Mouse (Mus musculus) adrenal gland, adult 18-20 months (tissue): ENCODE data around the gene Trnp1. TPM values are rescaled to one million over a fixed set of nuclear protein-coding genes. Genes with fewer than 3 reads are reported as not detected.
A peak's percentile ranks its signal among the peaks of the same experiment; 100 is the strongest.

Experiments used
- DNase-seq, 2 experiments: peaks; one replicate each; pipeline ENCODE4 v3.0.0; 2021 to 2022; ENCODE audit warnings: low spot score in 2 of 2
- total RNA-seq, 2 experiments: library from RNA; stranded (reverse); gene quantifications; 1 replicate in 1 of 2; 2 replicates in 1 of 2; pipeline ENCODE4 v1.2.3; 2021

Gene Trnp1
- total RNA-seq, 2 experiments from 2014 or later: 4.4 to 5.3 TPM

DNA sequence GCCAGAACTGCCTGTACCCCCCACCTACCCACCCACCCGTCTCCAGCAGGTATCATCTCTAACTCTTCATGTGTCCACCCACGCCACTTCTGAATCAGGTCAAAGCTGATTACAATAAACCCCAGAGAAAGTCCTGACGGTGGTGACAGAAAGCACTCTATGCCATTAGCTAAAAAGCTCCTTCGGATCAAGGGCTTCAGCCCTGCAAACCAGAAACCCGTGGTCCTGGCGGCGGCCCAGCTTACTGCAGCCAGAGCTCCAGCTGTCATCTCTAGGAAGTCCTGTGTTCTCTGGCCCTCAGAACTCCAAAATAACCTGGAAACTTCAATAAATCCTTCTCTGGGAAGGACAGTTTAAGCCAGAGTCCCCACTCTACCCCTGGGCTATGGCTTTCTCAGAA lies 2.6 kb downstream of the Trnp1 start:
- no peak for DNase-seq

DNA sequence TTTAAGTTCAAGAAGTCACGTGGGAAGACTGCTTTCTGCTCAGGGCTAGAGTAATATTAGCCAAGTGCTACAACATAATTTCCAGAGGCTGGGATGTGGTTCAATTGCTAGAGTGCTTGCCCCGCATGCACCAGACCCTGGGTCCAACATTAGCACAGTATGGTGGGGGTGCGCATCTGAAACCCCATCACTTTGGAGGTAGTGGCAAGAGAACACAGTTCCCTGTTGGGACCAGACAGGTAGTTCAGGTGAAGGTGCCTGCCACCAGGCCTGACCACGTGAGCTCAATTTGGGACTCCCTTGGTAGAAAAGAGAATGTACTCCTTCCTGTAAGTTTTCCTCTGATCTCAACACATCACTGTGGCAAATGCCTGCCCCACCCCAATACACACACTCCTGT lies 3.5 kb downstream of the Trnp1 start:
- no peak for DNase-seq

DNA sequence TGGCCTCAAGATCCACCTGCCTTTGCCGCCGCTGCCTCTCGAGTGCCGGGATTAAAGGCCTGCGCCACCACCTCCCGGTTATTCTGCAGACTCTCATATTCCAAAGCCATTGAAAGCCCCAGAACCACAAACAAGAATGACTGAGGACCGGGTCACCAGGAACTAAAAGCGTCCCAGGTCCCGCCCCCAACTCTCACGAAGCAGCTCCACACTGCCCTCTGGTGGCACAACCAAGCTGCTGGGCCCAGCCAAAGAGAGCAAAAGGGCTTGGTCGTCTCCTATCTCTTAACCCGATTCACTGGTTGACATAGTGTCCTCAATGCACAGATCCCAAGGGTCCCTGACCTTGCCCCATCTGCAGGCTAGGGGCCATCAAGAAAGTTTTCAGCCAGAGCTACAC lies 3.9 kb downstream of the Trnp1 start:
- peak; percentile 96 for DNase-seq

DNA sequence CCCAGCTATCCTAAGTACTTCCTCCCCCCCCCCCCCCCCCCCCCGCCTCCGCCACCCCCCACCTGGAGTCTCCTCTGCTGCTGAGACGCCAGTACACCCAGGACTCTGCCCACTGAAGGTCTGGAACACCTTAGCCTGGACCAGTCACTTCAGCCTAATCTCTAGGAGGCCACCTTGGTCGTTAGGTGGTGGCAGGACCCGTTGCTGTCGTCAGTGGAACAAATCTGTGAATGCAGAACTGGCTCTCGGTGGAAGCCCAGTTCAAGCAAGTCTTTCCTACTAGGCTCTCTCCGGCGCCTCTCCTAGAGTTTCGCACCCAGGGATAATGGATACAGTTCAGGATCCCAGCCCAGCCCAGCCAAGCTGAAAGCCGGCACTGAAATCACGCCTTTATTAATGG lies 4.5 kb downstream of the Trnp1 start:
- DNase-seq: no peak

DNA sequence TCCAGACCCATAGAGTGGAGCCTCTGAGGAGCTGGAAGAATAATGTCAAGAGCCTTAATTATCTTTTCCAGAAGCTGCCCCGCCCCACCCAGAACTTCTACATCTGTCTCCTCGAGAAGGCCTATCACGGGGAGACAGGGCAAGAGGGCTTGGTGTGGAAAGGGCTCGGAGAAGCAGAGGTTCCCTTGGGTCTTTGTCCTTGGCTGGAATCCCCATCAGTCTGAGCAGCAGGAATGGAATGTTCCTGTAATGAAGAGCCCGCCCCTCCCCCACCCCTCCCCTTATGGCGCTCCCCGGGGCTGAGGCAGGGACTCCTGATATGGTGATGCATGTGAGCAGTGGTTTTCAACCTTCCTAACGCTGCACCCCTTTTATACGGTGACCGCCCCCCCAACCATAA lies 6.5 kb downstream of the Trnp1 start:
- no peak for DNase-seq

DNA sequence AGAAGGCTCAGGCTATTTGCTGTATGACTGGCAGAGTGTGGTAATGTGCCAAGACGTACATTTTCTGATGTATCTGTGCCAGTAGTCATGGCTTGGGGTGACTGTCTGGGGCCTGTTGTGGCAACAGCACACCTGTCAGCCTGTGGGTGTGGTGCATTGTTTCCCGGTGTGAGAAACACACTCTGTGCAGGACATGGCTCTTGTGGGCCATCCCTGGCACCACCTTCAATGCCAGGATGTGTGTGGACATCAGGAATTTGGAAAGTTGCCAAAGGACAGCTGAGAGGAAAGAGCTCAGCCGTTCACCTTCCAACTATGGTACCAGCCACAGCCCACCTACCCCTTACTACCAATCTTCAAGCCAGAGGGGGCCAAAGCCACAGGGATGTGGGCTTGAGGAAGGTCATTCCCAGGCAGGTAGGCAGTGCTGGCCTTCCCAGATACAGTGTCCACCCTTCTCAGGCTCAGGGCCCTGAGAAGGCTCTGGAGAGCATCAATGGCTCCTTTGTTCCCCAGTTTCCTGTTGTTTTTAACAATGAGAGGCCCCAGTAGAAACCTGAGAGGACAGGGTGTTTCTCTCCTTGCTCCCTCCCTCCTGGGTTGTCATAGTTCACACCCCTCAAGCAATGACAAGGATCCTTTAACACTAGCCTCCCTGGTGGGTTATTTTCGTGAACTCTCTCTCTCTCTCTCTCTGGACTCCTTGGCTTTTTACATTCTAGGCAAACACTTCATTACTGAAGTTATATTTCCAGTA lies 8.7 kb downstream of the Trnp1 start:
- no peak for DNase-seq

DNA sequence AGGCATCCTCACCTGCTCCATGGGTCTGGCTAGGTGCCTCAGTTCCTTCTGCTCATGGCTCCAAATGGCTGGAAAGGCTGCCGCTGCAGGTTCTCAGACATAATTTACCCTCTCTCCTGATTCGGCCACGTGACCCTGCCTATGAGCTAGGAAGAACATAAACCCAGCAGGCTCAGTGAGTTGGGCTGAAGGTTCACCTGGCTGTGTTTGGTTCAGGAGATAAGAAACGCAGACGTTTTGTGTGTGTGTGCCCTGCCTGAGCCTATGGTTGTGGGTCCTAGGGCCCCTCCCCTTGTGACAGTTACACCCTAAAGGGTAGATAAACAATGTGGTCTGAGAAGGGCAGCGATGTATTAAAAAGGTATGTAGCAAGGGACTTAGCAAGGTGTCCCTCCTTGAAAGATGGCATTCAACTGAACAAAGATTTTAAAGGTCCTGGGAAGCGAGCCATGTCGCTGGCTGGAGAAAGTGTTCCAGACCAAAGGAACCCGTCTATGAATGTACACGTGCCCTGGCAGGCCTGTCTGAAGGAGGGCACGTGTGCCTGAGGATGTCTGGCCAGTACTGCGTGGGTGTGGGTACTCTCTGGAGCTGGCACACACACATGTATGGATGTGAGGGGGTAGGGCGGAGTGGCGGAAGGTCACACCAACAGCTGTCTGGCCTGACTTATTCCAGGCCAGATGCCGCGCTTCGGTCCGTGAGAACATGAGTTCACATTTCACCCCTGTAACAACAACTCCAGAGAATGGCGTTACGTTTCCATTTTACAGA lies 9.5 kb downstream of the Trnp1 start:
- no peak for DNase-seq

DNA sequence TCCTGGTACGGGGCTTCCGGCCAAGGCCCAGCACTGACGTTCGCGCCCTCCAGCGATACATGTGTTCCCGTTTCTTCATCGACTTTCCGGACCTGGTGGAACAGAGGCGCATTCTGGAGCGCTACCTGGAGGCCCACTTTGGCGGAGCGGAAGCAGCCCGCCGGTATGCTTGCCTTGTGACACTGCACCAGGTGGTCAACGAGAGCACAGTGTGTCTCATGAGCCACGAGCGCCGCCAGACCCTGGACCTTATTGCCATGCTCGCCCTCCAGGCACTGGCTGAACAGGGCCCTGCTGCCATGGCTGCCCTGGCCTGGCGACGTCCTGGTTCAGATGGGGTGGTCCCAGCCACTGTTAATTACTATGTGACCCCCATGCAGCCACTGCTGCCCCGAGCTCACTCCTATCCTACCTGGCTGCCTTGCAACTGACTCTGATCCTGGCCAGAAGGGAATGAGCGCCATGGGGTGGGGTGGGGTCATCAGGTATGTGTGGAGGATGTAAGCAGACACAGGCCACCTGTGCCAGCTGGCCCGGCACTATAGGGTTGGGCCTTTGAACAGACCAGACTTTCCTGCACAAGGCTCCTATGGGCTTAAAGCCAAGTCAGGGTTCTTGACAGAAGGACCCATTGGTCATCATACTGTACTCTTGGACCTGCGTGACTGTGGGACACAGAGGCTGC lies 11.5 kb downstream of the Trnp1 start:
- no peak for DNase-seq

DNA sequence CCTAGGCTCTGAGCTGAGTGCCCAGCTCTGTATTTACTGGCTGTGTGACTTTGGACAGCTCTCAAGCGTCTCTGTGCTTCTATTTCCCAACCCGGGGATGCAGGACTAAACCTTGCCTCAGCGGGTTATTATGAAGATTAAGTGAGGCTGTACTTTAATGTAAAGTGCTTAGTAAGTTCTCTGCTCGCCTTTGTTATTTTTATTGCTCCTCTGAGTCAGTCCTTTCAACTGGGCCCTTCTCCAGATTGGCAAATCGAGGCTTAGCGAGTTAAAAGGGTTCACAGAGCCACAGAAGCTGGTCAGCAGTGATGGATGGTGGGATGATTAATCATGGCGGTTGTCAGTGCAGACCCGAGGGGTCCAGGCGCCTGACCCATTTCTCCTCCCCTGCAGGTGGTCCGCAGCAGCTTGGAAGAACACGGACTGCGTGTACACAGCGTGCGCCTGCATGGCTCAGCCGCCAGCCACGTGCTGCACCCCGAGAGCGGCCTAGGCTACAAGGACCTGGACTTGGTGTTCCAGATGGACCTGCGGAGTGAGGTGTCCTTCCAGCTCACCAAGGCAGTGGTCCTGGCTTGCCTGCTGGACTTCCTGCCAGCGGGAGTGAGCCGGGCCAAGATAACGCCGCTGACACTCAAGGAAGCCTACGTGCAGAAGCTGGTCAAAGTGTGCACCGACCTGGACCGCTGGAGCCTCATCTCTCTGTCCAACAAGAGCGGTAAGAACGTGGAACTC lies 12.5 kb downstream of the Trnp1 start:
- no peak for DNase-seq

DNA sequence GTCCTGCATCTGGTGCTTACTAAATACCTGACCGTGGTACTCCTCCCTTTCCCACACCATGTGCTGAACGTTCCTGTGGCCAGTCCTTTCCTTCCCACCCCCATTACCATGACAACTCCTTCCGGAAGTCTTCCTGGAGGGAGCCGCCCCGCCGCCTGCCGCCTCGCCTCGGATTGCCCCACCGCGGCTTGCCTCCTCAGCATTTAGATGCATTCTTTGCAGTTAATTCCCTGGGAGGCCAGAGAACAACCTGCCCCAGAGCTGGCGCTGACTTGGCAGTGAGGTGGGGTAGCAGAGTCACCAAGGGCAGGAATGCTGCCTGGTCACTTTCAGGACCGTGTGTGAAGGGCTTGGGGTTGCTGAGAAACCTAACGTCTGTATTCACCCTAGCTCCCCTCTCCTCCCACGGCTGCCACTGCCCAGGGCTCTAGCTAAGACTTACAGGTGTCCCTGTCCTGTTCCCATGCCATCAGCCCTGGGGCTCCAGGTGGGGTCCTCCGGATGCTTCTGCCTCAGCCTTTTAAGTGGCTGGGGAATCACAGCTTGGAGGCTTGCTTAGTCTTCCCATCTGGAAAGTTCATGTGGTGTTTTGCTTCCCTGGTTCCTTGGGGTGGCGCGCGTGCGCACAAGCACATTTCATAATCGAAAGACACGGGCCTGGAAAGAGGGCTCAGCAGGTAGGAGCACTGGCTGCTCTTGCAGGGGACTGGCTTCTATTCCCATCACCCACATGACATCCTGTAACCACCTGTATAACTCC lies 13.9 kb downstream of the Trnp1 start:
- peak in 1 of 2 experiments; percentile 41 for DNase-seq

DNA sequence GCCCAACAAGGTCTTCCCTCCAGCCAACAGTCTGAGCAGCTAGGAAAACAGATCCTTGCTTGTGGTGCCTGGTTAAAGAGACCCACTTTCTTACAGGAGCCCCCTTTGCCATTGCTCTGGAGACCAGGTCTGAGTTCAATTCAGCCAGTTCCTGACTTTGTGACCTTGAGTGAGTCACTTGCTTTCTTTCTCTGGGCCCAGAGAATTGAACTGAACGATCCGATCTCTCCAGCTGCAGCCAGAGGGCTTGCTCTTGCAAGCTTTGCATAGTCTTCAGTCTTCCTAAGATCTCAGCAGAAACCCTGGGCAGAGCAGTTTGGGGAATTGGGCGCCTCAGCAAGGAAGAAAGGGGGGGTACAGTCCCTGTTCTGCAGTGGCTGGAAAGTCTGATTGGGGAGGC lies 15.9 kb downstream of the Trnp1 start:
- DNase-seq: no peak

DNA sequence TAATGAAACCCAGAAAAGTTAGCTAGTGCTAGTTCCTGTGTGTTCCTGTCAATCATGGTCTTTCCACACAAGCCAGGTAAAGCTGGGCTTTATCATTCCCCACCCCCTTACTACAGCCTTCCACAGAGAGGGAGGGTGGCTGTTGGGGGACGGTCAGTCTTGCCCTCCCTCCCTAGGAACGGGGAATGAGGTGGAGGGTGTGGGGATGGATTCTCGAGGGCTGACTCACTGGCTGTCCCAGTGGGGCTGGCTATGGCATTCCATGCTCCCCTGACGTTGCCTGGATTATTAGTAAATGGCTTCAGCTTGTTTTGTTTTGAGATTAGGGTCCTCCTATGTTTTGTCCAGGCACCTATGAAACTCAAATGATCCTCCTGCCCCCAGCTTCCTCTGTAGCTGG lies 16.9 kb downstream of the Trnp1 start:
- no peak for DNase-seq

DNA sequence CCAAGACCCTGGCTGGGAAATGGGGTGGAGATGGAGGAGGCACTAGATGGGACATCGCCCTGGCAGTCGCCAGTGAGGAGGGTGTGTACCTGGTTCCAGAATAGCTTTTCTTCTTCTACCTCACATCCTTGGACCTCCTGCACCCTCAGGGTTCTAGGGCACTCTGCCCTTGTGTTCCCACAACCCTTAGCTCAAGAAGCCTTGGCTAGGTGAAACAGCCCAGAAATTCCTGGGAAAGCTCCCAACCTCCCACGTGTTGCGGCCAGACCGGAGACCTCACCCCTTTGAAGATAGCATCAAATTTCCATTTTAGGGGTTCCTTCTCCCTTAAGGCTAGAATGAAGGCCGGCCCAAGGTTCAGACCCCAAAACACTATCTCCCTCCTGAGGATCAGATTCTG lies 17.6 kb downstream of the Trnp1 start:
- DNase-seq: no peak

DNA sequence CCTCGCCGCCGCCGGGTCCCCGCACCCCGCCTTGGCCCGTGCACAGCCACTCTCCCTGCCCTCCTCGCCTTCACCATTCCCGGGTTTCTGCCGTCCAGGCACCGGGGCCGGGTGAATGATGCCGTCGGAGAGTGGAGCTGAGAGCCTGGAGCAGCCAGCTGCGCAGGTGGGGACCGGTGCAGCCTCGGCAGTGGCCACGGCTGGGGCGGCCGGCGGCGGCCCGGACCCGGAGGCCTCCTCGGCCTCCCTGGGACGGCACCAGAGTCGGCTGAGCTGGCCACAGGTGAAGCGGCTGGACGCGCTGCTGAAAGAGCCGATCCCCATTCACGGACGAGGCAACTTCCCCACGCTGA lies 18.2 kb downstream of the Trnp1 start:
- no peak for DNase-seq

DNA sequence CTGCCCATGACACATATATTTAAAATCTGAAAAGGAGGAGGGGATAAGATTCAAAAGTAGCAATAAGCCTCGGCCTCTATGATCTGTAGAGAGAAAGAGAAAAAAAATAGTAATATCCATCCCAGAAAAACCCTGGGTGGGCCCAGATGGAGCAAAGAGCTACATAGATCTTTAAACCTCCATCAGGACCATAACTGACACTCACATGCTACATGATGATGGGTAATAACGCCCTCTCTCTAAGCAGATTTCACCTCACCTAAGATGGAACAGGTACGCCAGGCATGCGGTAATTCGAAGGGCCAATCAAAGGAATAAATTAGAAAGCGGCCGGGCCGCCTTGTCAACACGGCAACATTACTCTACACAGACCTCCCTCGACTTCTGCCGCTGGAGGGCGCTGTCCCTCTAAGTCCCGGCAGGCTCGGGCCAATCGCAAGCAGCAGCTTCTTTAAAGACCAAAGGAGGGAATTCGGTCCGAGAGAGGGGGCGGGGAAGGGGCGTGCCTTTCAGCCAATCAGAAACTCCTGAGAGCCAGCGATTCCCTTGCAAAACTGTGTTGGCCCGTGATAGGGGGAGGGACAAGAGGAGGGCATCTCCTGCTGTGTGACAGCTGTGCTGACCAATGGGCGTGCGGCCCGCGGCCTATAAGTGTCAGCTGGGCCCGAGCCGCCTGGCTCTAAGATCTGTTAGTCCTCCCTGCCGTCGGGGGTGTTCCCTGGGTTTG lies 18.7 kb downstream of the Trnp1 start, which contains the start of gene Tent5b:
Gene Tent5b, plus strand, starts transcription at position 675 of the 727 bp plus-strand sequence.
- peak; percentile 95 to 98 for DNase-seq

DNA sequence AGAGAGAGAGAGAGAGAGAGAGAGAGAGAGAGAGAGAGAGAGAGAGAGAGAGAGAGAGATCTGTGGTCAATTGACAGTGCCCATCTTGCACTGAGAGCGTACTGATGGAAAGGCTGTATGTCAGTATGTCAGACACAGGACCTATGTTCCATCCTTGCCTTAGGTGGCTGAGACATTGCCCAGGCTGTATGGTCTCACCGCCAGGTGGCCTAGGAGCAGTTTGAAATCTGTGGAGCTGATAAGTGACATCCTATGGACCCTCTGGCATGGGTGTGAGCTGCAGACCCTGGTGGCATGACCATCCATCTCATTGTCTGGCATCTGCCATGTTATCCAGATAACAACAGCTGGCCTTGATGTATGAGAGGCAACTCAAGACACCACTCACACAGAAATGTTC lies 24.5 kb downstream of the Trnp1 start:
- no peak for DNase-seq

DNA sequence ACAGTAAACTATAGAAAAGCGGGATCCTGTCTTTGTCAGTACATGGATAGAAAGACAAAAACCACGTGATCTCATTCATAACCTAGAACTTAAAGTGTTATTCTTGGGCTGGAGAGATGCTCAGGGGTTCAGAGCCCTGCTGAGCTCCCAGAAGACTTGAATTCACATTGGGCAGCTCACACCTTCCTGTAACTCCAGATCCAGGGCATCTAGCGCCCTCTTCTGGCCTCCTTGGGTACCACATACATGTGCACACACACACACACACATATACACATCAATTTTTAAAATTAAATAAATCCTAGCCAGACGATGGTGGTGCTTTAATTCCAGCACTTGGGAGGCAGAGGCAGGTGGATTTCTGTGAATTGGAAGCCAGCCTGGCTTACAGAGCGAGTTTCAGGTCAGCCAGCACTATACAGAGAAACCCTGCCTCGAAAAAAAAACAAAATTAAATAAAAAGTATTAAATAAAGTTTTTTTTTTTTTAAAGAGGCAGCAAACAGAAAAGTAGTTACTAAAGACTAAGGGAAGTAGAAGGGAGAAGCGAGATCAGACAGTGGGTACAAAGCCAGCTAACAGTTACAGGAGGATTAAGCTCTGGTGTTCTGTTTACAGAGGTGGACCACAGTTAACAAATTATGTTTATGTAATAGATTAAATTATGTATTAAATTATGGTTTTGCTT lies 27.1 kb downstream of the Trnp1 start:
- no peak for DNase-seq

DNA sequence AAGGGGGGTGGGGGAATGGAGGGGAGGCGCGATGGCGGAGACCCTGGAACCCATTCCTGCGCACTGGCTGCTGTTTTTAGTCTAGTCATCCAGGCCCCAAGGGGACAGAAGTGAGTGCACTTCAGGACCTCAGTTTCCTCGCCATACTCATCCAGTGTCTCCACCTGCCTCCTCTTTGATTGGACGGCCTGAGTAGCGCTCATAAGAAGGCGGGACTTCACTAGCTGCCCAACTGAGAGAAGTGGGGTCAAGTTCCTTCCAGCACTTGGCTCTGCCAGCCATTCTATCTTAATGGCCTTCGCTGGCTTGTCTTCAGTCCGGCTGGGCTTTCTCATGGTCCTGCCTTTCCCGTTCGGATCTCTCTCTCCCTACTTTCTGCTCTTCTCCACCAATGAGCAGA lies 29.2 kb downstream of the Trnp1 start:
- DNase-seq: no peak

DNA sequence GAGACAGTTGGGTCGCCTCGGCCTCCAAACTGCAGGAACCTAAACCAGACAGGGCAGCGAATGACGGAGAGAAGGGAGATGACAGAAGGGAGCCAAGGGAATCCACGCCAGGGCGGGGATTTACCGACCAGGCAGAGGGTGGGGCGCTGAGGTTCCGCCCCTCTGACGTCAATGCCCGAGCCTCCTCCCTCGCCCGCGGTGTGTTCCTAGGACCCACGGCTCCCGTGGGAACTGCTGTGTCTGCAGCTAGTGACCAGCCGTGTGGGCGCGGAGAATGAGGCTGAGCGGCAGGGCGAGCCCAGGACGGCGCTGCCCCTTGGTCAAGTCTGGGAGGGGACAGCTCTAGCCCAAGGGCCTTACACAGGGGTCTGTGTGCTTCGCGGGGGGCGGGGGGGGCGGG lies 30.3 kb downstream of the Trnp1 start:
- DNase-seq: peak; percentile 81 to 82
